Mouse (Mus musculus): ENCODE results near the gene Olfr1412. TPM values are rescaled to one million over a fixed set of nuclear protein-coding genes. Genes with fewer than 3 reads are reported as not detected.

Olfr1412 gene
- not detected in 2 replicates for polyA plus RNA-seq (2015; fragmentation: Nextera tagmentation; extraction: Ambion mirVana)

DNA sequence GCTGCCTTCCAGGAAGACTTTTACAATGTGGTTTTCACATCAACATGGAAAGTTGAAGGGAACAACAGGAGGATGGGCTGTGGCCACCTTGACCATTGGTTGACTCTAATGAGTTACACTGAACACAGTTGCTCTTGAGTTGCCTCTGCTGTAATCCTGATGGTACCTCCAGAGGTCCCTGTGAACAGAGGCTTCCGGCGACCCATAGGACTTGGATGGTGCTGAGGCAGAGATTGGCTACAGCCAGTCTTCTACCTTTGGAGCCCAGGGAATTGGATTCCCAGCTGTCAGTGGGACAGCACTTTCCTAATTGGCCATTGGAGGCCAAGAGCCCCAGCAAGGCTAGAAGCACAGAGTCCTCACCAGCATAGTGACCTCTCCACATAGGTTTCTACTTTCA is at the start of gene Olfr1412:
TSS of gene Olfr1412 (plus strand) at position 301 of the 400 bp plus-strand sequence.
- ATAC-seq: no peak
- H3K27me3 ChIP-seq (ENCODE audit: insufficient read depth, low read length): no peaks in the 10 kb centered on the region
- WGBS (ENCODE audit: insufficient replicate concordance): 71% methylated on average over 2 of the region's 2 CpGs
- no peaks in the 10 kb centered on the region for H3K4me1 ChIP-seq (ENCODE audit: insufficient read depth)
- no peak for DNase-seq
- no peak for TF ChIP-seq EP300 (IDR thresholded peaks at IDR 0.05; ENCODE audit: low read depth)
- no peak for TF ChIP-seq CTCF (IDR thresholded peaks at IDR 0.05; ENCODE audit: low read depth)
- H3K9ac ChIP-seq (replicated peaks): no peak within 1 kb of the TSS
- H3K9me3 ChIP-seq (ENCODE audit: low read length): no peaks in the 10 kb centered on the region
- no peak within 1 kb of the TSS for H3K4me3 ChIP-seq (ENCODE audit: low read depth, low read length)
- no peaks in the 10 kb centered on the region for H3K36me3 ChIP-seq (replicated peaks; ENCODE audit: insufficient read depth, low read length)
- H3K4me2 ChIP-seq (ENCODE audit: low read depth, low read length): no peak within 1 kb of the TSS
- no peak within 1 kb of the TSS for H3K27ac ChIP-seq (ENCODE audit: low read depth)

DNA sequence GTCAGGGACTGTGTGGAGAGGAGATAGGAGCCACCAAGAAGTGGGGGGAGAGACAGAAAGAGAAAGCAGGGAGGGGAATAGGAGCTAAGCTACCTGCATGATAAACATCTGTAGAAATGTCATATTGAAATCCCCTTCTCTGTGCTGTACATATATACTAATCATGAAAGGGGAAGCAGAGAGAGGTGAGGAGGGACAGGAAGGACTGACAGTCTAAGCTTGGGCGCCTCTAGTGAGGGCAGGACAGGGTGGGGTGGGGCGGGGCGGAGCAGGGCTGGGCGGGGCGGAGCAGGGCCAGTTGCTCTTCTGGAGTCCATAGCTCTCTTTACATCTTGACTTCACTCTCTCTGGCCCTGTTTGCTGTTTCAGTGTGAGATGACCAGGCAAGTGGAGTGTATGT is 48.6 kb upstream of the Olfr1412 start:
- H3K9ac ChIP-seq (replicated peaks): no peak overlapping the region
- no peak for TF ChIP-seq CTCF (IDR thresholded peaks at IDR 0.05; ENCODE audit: low read depth)
- no peak for TF ChIP-seq EP300 (IDR thresholded peaks at IDR 0.05; ENCODE audit: low read depth)
- no peaks in the 10 kb centered on the region for H3K4me1 ChIP-seq (ENCODE audit: insufficient read depth)
- H3K27me3 ChIP-seq (ENCODE audit: insufficient read depth, low read length): no peaks in the 10 kb centered on the region
- H3K4me3 ChIP-seq (ENCODE audit: low read depth, low read length): no peak overlapping the region
- no peak overlapping the region for H3K4me2 ChIP-seq (ENCODE audit: low read depth, low read length)
- DNase-seq (no peak), ATAC-seq (no peak)
- no peaks in the 10 kb centered on the region for H3K36me3 ChIP-seq (replicated peaks; ENCODE audit: insufficient read depth, low read length)
- WGBS (ENCODE audit: insufficient replicate concordance): 18% methylated on average over 5 of the region's 5 CpGs
- H3K9me3 ChIP-seq (ENCODE audit: low read length): no peaks in the 10 kb centered on the region
- H3K27ac ChIP-seq (ENCODE audit: low read depth): no peak overlapping the region

DNA sequence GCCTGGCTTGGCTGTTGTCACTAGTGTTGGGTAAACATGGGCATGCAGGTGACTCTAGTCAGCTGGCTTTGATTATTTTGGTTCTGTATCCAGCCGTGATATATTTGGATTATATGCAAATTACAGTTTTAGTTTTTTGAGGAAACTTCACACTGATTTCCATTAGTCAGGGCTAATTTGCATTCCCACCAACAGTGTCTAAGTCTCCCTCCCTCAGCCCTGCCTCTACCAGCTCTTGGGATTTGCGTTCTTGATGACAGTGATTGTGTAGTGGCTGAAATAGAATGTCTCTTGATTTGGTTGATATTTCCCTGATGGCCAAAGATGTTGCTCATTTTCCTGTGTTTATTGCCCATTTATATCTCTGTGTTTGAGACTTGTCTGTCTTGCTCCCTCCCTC is 46.5 kb upstream of the Olfr1412 start:
- Histone ChIP-seq H3K9me3 (ENCODE audit: low read length) (no peaks in the 10 kb centered on the region), H3K27ac (ENCODE audit: low read depth) (no peak overlapping the region), H3K36me3 (replicated peaks; ENCODE audit: insufficient read depth, low read length) (no peaks in the 10 kb centered on the region), H3K27me3 (ENCODE audit: insufficient read depth, low read length) (no peaks in the 10 kb centered on the region), H3K9ac (replicated peaks) (no peak overlapping the region), H3K4me3 (ENCODE audit: low read depth, low read length) (no peak overlapping the region), H3K4me1 (ENCODE audit: insufficient read depth) (no peaks in the 10 kb centered on the region), H3K4me2 (ENCODE audit: low read depth, low read length) (no peak overlapping the region)
- TF ChIP-seq CTCF (IDR thresholded peaks at IDR 0.05; ENCODE audit: low read depth) (no peak), EP300 (IDR thresholded peaks at IDR 0.05; ENCODE audit: low read depth) (no peak)
- no peak for DNase-seq
- no peak for ATAC-seq
- WGBS (ENCODE audit: insufficient replicate concordance): 44% methylated on average over 2 of the region's 2 CpGs

DNA sequence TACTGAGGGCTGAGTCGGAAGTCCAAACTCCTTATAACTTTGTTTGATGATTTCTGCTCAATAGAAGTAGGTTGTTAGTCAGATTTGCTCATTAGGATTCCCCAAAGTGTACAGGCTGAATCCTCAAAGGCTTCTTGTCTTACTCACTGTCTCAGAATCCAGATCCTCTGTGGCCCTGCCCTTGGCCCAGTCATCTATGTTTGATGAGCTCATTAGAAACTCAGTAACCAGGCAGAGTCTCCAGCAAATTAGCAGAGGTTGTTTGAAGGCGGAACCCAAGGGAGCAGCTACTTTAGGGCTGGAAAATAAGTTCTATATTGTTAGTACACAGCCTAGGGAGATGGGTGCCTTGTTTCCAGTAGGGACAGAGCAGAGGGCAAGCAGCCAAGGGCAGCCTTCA is 39.6 kb upstream of the Olfr1412 start:
- Histone ChIP-seq H3K27ac (ENCODE audit: low read depth) (no peak overlapping the region), H3K9ac (replicated peaks) (no peak overlapping the region), H3K27me3 (ENCODE audit: insufficient read depth, low read length) (no peaks in the 10 kb centered on the region), H3K9me3 (ENCODE audit: low read length) (no peaks in the 10 kb centered on the region), H3K4me2 (ENCODE audit: low read depth, low read length) (no peak overlapping the region), H3K4me3 (ENCODE audit: low read depth, low read length) (no peak overlapping the region), H3K4me1 (ENCODE audit: insufficient read depth) (no peaks in the 10 kb centered on the region), H3K36me3 (replicated peaks; ENCODE audit: insufficient read depth, low read length) (no peaks in the 10 kb centered on the region)
- no peak for TF ChIP-seq EP300 (IDR thresholded peaks at IDR 0.05; ENCODE audit: low read depth)
- no peak for TF ChIP-seq CTCF (IDR thresholded peaks at IDR 0.05; ENCODE audit: low read depth)
- DNase-seq: no peak
- whole genome bisulfite sequencing (ENCODE audit: insufficient replicate concordance): 63% methylated on average over 2 of the region's 2 CpGs
- no peak for ATAC-seq

DNA sequence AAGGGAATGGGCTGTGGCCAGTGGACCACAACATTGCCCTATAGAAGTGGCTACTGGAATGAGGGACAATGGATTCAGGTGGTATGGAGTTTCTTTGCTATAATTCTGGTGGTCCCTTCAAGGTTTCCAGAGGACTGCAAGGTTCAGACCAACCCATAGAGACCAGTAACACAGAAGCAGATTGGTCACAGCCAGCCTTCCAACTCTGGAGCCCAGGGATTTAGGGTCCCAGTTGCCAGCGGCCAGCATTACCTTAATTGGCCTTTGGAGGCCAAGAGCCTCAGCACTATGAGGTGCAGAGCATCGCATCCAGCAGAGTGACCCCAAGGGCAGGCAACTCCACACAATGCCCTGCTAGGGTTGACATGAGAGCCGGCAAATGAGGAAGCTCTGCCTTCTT is 14.6 kb upstream of the Olfr1412 start, which contains the start of gene Olfr1413:
TSS of gene Olfr1413 (plus strand) at position 301 of the 400 bp plus-strand sequence.
- 81% methylated on average over 3 of the region's 3 CpGs for WGBS (ENCODE audit: insufficient replicate concordance)
- no peaks in the 10 kb centered on the region for H3K4me1 ChIP-seq (ENCODE audit: insufficient read depth)

DNA sequence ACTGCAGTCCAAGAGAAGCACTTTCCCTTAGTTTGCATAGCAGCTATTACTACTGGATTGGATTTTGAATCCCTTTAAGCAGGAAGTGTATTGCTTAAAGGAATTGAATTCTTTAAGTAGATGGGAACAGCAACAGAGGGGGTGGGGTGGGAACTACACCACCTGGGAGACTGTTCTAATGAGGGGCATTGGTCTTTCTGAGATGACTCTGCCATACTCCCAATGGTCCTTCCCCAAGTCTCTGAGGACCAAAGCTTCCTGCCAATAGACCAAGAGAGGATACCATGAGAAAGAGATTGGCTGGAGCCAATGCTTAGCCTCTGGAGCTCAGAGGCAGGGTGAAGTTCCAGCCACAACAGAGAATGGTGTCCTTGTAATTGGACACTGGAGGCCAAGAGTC is 8.5 kb downstream of the Olfr1412 start, which contains the start of gene Olfr1411:
TSS of gene Olfr1411 (plus strand) at position 301 of the 400 bp plus-strand sequence.
- H3K27me3 ChIP-seq (ENCODE audit: insufficient read depth, low read length): no peaks in the 10 kb centered on the region
- no peaks in the 10 kb centered on the region for H3K4me1 ChIP-seq (ENCODE audit: insufficient read depth)
- ATAC-seq (no peak), DNase-seq (no peak)
- no peak within 1 kb of the TSS for H3K9ac ChIP-seq (replicated peaks)
- no peak within 1 kb of the TSS for H3K4me2 ChIP-seq (ENCODE audit: low read depth, low read length)
- no peak within 1 kb of the TSS for H3K27ac ChIP-seq (ENCODE audit: low read depth)
- H3K9me3 ChIP-seq (ENCODE audit: low read length): no peaks in the 10 kb centered on the region
- H3K4me3 ChIP-seq (ENCODE audit: low read depth, low read length): no peak within 1 kb of the TSS
- no peaks in the 10 kb centered on the region for H3K36me3 ChIP-seq (replicated peaks; ENCODE audit: insufficient read depth, low read length)
- TF ChIP-seq EP300 (IDR thresholded peaks at IDR 0.05; ENCODE audit: low read depth) (no peak), CTCF (IDR thresholded peaks at IDR 0.05; ENCODE audit: low read depth) (no peak)

More for the DNA sequence above, 14.6 kb upstream of the Olfr1412 start, which contains the start of gene Olfr1413:
- TF ChIP-seq CTCF (IDR thresholded peaks at IDR 0.05; ENCODE audit: low read depth) (no peak), EP300 (IDR thresholded peaks at IDR 0.05; ENCODE audit: low read depth) (no peak)
- DNase-seq (no peak), ATAC-seq (no peak)
- no peaks in the 10 kb centered on the region for H3K27me3 ChIP-seq (ENCODE audit: insufficient read depth, low read length)
- no peak within 1 kb of the TSS for H3K9ac ChIP-seq (replicated peaks)
- no peak within 1 kb of the TSS for H3K4me2 ChIP-seq (ENCODE audit: low read depth, low read length)
- no peaks in the 10 kb centered on the region for H3K9me3 ChIP-seq (ENCODE audit: low read length)
- no peak within 1 kb of the TSS for H3K4me3 ChIP-seq (ENCODE audit: low read depth, low read length)
- no peaks in the 10 kb centered on the region for H3K36me3 ChIP-seq (replicated peaks; ENCODE audit: insufficient read depth, low read length)
- H3K27ac ChIP-seq (ENCODE audit: low read depth): no peak within 1 kb of the TSS

DNA sequence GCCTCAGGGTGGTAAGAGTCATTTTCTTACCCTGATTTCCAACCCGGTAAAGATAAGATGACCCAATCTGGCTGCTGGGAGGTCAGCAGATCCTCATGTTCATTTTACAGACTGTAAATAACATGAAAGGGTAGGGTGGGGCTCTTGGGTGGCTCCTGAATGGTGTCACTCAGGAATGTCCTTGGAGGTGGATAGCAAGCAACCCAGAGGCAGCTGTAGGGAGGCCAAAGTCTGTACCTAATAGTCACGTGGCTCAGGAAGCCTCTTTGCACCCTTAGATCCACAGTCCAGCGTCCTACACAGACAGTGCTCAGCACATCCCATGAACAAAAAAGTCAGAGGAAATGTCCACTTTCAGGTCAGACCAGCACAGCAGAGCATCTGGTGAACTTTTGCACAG is 10.4 kb downstream of the Olfr1412 start:
- Histone ChIP-seq H3K27ac (ENCODE audit: low read depth) (no peak overlapping the region), H3K9me3 (ENCODE audit: low read length) (no peaks in the 10 kb centered on the region), H3K4me3 (ENCODE audit: low read depth, low read length) (no peak overlapping the region), H3K4me1 (ENCODE audit: insufficient read depth) (no peaks in the 10 kb centered on the region), H3K9ac (replicated peaks) (no peak overlapping the region), H3K4me2 (ENCODE audit: low read depth, low read length) (no peak overlapping the region), H3K27me3 (ENCODE audit: insufficient read depth, low read length) (no peaks in the 10 kb centered on the region), H3K36me3 (replicated peaks; ENCODE audit: insufficient read depth, low read length) (no peaks in the 10 kb centered on the region)
- TF ChIP-seq EP300 (IDR thresholded peaks at IDR 0.05; ENCODE audit: low read depth) (no peak), CTCF (IDR thresholded peaks at IDR 0.05; ENCODE audit: low read depth) (no peak)
- 61% methylated on average over 3 of the region's 3 CpGs for WGBS (ENCODE audit: insufficient replicate concordance)
- ATAC-seq (no peak), DNase-seq (no peak)
